Mouse (Mus musculus) gastrocnemius, postnatal 25 days (tissue): ENCODE data around the gene Cacna1a. TPM values are rescaled to one million over a fixed set of nuclear protein-coding genes. Genes with fewer than 3 reads are reported as not detected.
A peak's percentile ranks its signal among the peaks of the same experiment; 100 is the strongest.
"Not testable (repeated sequence)": the region's sequence is repeated elsewhere in the genome, so short reads cannot be mapped to it uniquely, and the experiment has no call there.

Experiments
- DNase-seq: peaks from one replicate; pipeline ENCODE4 v3.0.0; 2022
- total RNA-seq, 2 experiments: library from RNA; stranded (reverse); gene quantifications; 1 replicate in 1 of 2; 2 replicates in 1 of 2; pipeline ENCODE4 v1.2.3; 2021

The Cacna1a gene
- total RNA-seq, 2 experiments from 2014 or later: 3.8 to 3.9 TPM

- no peak for DNase-seq
Observed at GRCm38 (mm10) chr8:84474456-84474855, 86.2 kb downstream of the Cacna1a start.

- no peak for DNase-seq
Observed at GRCm38 (mm10) chr8:84477341-84477740, 89.1 kb downstream of the Cacna1a start.

GRCm38 (mm10) chr8:84483004-84483403, 94.8 kb downstream of the Cacna1a start:
- no peak for DNase-seq

DNA sequence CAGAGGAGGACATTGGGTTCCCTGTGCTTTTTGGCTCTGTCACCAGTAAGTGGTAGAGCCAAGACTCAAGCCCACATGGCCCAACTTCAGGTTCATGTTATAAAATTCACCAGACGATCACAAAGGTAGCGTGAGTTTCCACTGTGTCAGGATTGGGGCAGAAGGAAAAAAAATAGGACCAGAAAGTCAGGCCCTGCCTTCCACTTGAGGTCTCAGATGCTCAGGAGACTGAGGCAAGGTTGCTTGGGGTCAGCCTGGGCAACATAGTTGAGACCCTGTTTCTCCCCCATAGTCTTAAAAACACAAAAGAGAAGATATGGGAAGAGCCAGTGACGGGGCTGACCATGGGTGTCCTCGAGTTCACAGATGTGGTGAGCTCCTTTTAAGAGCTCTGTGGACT, 97.1 kb downstream of the Cacna1a start:
- DNase-seq: no peak

GRCm38 (mm10) chr8:84485864-84486263, 97.6 kb downstream of the Cacna1a start:
- DNase-seq: peak; percentile 27

DNA sequence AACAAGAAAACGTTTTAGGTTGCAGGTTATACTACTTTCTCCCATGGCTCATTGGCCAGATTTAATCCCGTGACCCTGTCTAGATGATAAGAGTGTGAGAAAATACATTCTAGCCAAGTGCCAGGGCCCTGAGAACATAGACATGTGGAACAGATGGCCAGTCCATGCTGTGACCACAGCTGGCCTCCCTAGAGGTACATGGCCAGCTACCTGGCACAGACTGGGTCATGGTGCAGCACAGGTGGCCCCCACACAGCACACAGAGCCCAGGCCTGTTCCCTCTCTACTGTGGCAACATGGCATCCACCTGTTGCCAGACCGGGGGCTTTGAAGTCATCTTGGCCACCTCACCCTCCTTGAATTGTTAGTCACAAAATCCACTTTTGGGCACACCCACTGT, 101.0 kb downstream of the Cacna1a start:
- no peak for DNase-seq

GRCm38 (mm10) chr8:84494541-84495084, 106.4 kb downstream of the Cacna1a start:
- no peak for DNase-seq

DNA sequence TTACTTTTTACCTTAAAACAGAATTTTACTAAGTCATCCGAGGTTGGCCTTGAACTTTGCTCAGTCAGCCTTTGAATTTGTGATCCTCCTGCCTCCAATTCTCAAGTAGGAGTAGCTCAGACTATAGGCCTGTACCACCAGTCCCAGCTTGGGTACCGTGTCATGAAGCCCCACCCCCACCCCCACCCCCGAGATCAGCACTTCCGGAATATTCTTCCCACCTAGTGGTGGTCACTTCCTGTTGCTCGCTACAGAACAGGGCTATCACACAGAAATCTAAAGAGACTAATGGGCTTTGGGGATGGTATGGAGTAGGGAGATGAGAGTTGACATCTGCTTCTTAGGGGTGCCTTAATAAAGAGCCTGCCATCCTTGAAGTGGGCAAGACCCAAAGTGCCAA, 112.9 kb downstream of the Cacna1a start:
- no peak for DNase-seq

- DNase-seq: peak; percentile 82
Observed at GRCm38 (mm10) chr8:84501671-84502308, 113.5 kb downstream of the Cacna1a start.

- DNase-seq: no peak
Observed at GRCm38 (mm10) chr8:84502638-84503037, 114.4 kb downstream of the Cacna1a start.

- DNase-seq: no peak
Observed at GRCm38 (mm10) chr8:84507220-84507619, 119.0 kb downstream of the Cacna1a start.

DNA sequence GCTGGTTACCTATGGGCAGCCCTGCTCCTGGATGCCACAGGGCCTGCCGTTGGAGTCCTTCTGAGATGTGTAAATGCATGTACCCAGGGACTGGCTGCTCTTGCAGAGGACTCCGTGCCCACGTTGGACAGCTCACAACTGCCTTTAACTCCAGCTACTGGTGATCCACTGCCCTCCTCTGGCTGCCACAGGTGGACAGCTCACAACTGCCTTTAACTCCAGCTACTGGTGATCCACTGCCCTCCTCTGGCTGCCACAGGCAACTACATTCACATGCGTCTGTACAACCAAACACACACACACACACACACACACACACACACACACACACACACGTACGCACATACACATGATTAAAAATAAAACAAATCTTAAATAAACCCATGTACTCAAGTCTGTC, 121.5 kb downstream of the Cacna1a start:
- not testable (repeated sequence) for DNase-seq

GRCm38 (mm10) chr8:84511621-84512020, 123.4 kb downstream of the Cacna1a start:
- DNase-seq: no peak

GRCm38 (mm10) chr8:84513765-84514164, 125.5 kb downstream of the Cacna1a start:
- no peak for DNase-seq

- no peak for DNase-seq
Observed at GRCm38 (mm10) chr8:84518180-84518579, 129.9 kb downstream of the Cacna1a start.

- DNase-seq: no peak
Observed at GRCm38 (mm10) chr8:84518720-84519119, 130.5 kb downstream of the Cacna1a start.

DNA sequence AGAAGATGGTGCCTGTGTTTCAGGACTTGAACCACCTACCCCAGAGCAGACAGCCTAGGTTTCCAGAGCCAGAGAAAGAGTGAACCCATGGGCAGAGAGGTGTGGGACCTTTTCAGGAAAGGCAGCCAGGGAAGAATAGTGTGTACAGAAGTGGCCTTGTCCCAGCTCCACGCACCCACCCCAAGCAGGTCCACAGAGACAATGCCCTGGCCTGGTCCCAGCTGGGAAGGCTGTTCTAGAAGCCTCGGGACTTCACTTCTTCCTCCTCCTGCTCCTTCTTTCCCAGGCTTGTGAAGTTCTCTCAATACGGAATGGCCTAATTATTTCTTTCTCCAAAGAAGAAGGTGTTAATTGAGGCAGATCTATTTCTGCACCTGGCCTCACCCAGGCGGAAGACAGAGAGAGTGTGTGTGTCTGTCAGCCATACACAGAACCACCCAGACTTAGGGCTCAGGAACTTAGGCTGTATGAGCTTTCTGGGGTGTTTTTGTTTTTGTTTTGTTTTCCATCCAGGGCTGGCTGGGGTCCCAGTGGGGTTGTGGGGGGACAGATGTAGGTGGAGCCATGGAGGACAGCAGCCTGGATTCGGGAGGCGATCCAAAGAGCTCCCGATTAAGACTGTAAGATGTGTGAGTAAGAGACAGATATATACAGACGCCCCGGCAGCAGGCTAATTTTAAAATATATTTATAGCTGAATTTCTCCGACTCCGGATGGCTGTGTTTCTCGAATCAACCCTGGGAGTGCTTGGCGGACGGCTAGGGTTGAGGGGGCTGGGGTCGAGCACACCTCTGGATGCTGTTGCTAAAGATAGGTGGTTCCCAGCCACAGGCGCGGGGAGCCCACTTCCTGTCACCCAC, 131.8 kb downstream of the Cacna1a start:
- no peak for DNase-seq

- DNase-seq: no peak
Observed at GRCm38 (mm10) chr8:84520999-84521398, 132.8 kb downstream of the Cacna1a start.

- no peak for DNase-seq
Observed at GRCm38 (mm10) chr8:84528036-84528435, 139.8 kb downstream of the Cacna1a start.

GRCm38 (mm10) chr8:84529548-84529947, 141.3 kb downstream of the Cacna1a start:
- DNase-seq: no peak

- DNase-seq: no peak
Observed at GRCm38 (mm10) chr8:84532725-84533124, 144.5 kb downstream of the Cacna1a start.

- DNase-seq: no peak
Observed at GRCm38 (mm10) chr8:84533341-84533740, 145.1 kb downstream of the Cacna1a start.

DNA sequence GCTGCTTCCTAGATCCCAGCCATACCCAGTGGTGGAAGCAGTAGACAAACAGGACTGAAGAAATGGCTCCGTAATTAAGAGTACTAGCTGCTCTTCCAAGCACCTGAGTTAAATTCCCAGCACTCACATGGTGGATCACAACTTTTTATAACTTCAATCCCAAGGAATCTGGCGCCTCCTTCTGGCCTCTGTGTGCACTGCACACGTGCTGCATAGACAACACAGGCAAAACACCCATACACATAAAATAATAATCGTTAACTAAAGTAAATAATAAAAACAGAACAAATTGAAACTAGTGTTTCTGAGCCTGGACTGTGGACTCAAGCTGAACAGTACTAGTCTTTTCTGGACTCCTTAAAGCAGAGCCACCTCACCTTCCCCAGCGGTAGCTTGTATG, 148.7 kb downstream of the Cacna1a start:
- DNase-seq: no peak
